Mouse (Mus musculus): Measurements from ENCODE around the gene Acsl3. TPM values are rescaled to one million over a fixed set of nuclear protein-coding genes. Genes with fewer than 3 reads are reported as not detected.

Gene Acsl3
- total RNA-seq, 1 experiment from 2014 or later, result 15.6 TPM

- DNase-seq, result no peak
Observed at GRCm38 (mm10) chr1:78743318-78743717, 85.7 kb downstream of the Acsl3 start.

GRCm38 (mm10) chr1:78745230-78745777 lies 87.7 kb downstream of the Acsl3 start:
- DNase-seq, result peak; percentile 75

Other genes starting within 250 kb of the Acsl3 start
- 65.8 and 67.3 TPM in 2 replicates for gene Farsb, start 168.9 kb upstream of the Acsl3 start, total RNA-seq (2021)
- 1.1 TPM in 1 of 2 replicates, not detected in the other for gene Mogat1, start 146.8 kb upstream of the Acsl3 start, total RNA-seq (2021)
- 0.11 and 0.15 TPM in 2 replicates for gene BC035947, start 145.7 kb upstream of the Acsl3 start, total RNA-seq (2021)
- gene Utp14b, start 213 bp downstream of the Acsl3 start, total RNA-seq (2021), result 3.1 and 3.6 TPM in 2 replicates
- gene Kcne4, start 158.9 kb downstream of the Acsl3 start, total RNA-seq (2021), result 6.5 and 8.2 TPM in 2 replicates

Measured in adrenal gland, postnatal 14 days (tissue).